Comparison of ENCODE assay signal across 8 mouse cellular contexts in genomic region chr4:137865221-137865641, GRCm38 (mm10). TPM values are rescaled to one million over a fixed set of nuclear protein-coding genes. Genes with fewer than 3 reads are reported as not detected.
DNase-seq lines count a peak whose midpoint lies in the region; ATAC-seq and TF ChIP-seq lines count a peak whose summit lies in the region.

No protein-coding gene starts in this region.

- no peak overlapping the region for H3K4me3 ChIP-seq in kidney, embryonic 14.5 days (ENCODE audit: low read length)
- no peak overlapping the region for H3K4me3 ChIP-seq in embryonic fibroblast, embryonic 13.5 days (ENCODE audit: insufficient read depth, low read length)
- peak overlapping the region; percentile 19 for H3K4me3 ChIP-seq in intestine, embryonic 16.5 days (ENCODE audit: low read length)
- H3K4me3 ChIP-seq in myocyte: no peak overlapping the region

- no peak for DNase-seq in kidney, adult 11 months
- DNase-seq in urinary bladder, postnatal 25 days (ENCODE audit: low spot score): no peak
- no peak for DNase-seq in gastrocnemius, postnatal 36 days
- no peak for DNase-seq in gastrocnemius, postnatal 10 days

- H3K4me2 ChIP-seq in kidney, embryonic 14.5 days (replicated peaks; ENCODE audit: low read depth, low read length): 0 out of 2 replicates have a peak overlapping the region, but pooled peaks have one; percentile 16
- H3K4me2 ChIP-seq in intestine, embryonic 16.5 days (ENCODE audit: low read depth, low read length): peak overlapping the region; percentile 39
- H3K4me2 ChIP-seq in myocyte (ENCODE audit: low read depth): peak overlapping the region; percentile 48

- no peak overlapping the region for H3K9ac ChIP-seq in kidney, embryonic 14.5 days (ENCODE audit: low read depth, low read length)
- H3K9ac ChIP-seq in intestine, embryonic 16.5 days (ENCODE audit: low read depth, low read length): peak overlapping the region; percentile 53

- no peaks in the 10 kb centered on the region for H3K27me3 ChIP-seq in kidney, embryonic 14.5 days (ENCODE audit: control insufficient read depth, insufficient read depth, low read length)
- no peaks in the 10 kb centered on the region for H3K27me3 ChIP-seq in intestine, embryonic 16.5 days (replicated peaks; ENCODE audit: control insufficient read depth, insufficient read depth, low read length)
- no peaks in the 10 kb centered on the region for H3K27me3 ChIP-seq in myocyte (ENCODE audit: control insufficient read depth, insufficient read depth, insufficient read length)

- peaks cover 46% of the 10 kb centered on the region for H3K79me2 ChIP-seq in myocyte (ENCODE audit: control insufficient read depth, insufficient read depth)

- no peak overlapping the region for H3K27ac ChIP-seq in kidney, embryonic 14.5 days (ENCODE audit: low read depth, low read length)
- 0 out of 2 replicates have a peak overlapping the region, but pooled peaks have one; percentile 23 for H3K27ac ChIP-seq in embryonic fibroblast, embryonic 13.5 days (ENCODE audit: insufficient read depth, low read length)
- peak overlapping the region; percentile 63 for H3K27ac ChIP-seq in intestine, embryonic 16.5 days (ENCODE audit: low read length)

- no peak overlapping the region for H3ac ChIP-seq in myocyte (ENCODE audit: control insufficient read depth, insufficient read length)

- no peaks in the 10 kb centered on the region for H3K36me3 ChIP-seq in kidney, embryonic 14.5 days (ENCODE audit: control insufficient read depth, insufficient read depth, low read length)
- H3K36me3 ChIP-seq in intestine, embryonic 16.5 days (ENCODE audit: control insufficient read depth, insufficient read depth, low read length): no peaks in the 10 kb centered on the region
- no peaks in the 10 kb centered on the region for H3K36me3 ChIP-seq in myocyte (ENCODE audit: control insufficient read depth, insufficient read depth)

- H3K9me3 ChIP-seq in kidney, embryonic 14.5 days (ENCODE audit: control insufficient read depth, low read length): no peaks in the 10 kb centered on the region
- no peaks in the 10 kb centered on the region for H3K9me3 ChIP-seq in intestine, embryonic 16.5 days (ENCODE audit: control insufficient read depth, low read length)

- ATAC-seq in kidney, embryonic 14.5 days (ENCODE audit: low FRiP score, low TSS enrichment): no peak
- no peak for ATAC-seq in intestine, embryonic 16.5 days

- WGBS in kidney, embryonic 14.5 days: 45% methylated on average over 10 of the region's 10 CpGs
- 54% methylated on average over 10 of the region's 10 CpGs for WGBS in intestine, embryonic 16.5 days

- no peak for TF ChIP-seq POLR2A in embryonic fibroblast, embryonic 13.5 days (IDR thresholded peaks at IDR 0.05; ENCODE audit: low read depth, low read length)
- TF ChIP-seq POLR2A in myocyte (IDR thresholded peaks at IDR 0.05; ENCODE audit: insufficient read length, low read depth): no peak

- H3K4me1 ChIP-seq in kidney, embryonic 14.5 days (ENCODE audit: control insufficient read depth, insufficient read depth, low read length): peaks cover 46% of the 10 kb centered on the region
- peaks cover 16% of the 10 kb centered on the region for H3K4me1 ChIP-seq in embryonic fibroblast, embryonic 13.5 days (ENCODE audit: control insufficient read depth, insufficient read depth, low read length)
- H3K4me1 ChIP-seq in intestine, embryonic 16.5 days (ENCODE audit: control insufficient read depth, insufficient read depth, low read length): peaks cover 68% of the 10 kb centered on the region

- no peak for TF ChIP-seq CTCF in embryonic fibroblast, embryonic 13.5 days (IDR thresholded peaks at IDR 0.05; ENCODE audit: borderline replicate concordance, insufficient read depth, low read length)

- intact Hi-C loops in gastrocnemius, postnatal 36 days (cut with DNase I): no loop called here

TF ChIP-seq in myocyte, 11 proteins besides CTCF, POLR2A, EP300 and RAD21:
- no peak for TF ChIP-seq REST (IDR thresholded peaks at IDR 0.05; ENCODE audit: insufficient read depth, insufficient read length)
- no peak for TF ChIP-seq MAX (IDR thresholded peaks at IDR 0.05; ENCODE audit: low read depth)
- TF ChIP-seq E2F4 (IDR thresholded peaks at IDR 0.05; ENCODE audit: insufficient read depth): no peak
- TF ChIP-seq MYOG (IDR thresholded peaks at IDR 0.05; ENCODE audit: control insufficient read depth in 1 of 3, insufficient read depth in 1 of 3, insufficient read length in 2 of 3, low read depth in 2 of 3): no peak
TF ChIP-seq in myocyte: peak in this region for 0.

RNA-seq across cellular contexts. Expression of gene Ece1, which starts 3.2 kb away (rescaled TPM):
- 35.0 and 69.0 TPM in 2 replicates for polyA plus RNA-seq in kidney, embryonic 14.5 days (2014; fragmentation: Nextera tagmentation; extraction: Ambion mirVana)
- 65.4 and 94.5 TPM in 2 replicates for polyA plus RNA-seq in embryonic fibroblast, embryonic 13.5 days (2011; ENCODE audit: insufficient read length, low read depth, missing spikeins)
- polyA plus RNA-seq in intestine, embryonic 16.5 days (2015; fragmentation: Nextera tagmentation; extraction: Ambion mirVana): 56.0 and 63.0 TPM in 2 replicates
- polyA plus RNA-seq in myocyte (2012; fragmentation: generic; extraction: Trizol): 69.9 TPM
- total RNA-seq in gastrocnemius, postnatal 36 days (2021): 10 to 100 TPM; 57.9 to 67.9 TPM
- total RNA-seq in gastrocnemius, postnatal 10 days (2021): 10 to 100 TPM; 51.8 to 53.6 TPM
